Mouse (Mus musculus) midbrain, embryonic 13.5 days (tissue): ENCODE data around the gene Ube2l3. TPM values are rescaled to one million over a fixed set of nuclear protein-coding genes. Genes with fewer than 3 reads are reported as not detected.
A peak's percentile ranks its signal among the peaks of the same experiment; 100 is the strongest.

Experiments used
- ATAC-seq: fragments of 200-750 bp; cut with Nextera tagmentation; 2 replicates; pipeline ENCODE4 v1.8.0; 2017; ENCODE audit warnings: mild to moderate bottlenecking, moderate TSS enrichment, moderate library complexity
- H3K27ac ChIP-seq: fragments of 300-500 bp; sonication (generic); 2 replicates; pipeline ENCODE4 v1.5.1; 2015; ENCODE audit warnings: inconsistent platforms, mild to moderate bottlenecking, moderate library complexity
- H3K27me3 ChIP-seq: fragments of 300-500 bp; sonication (generic); 2 replicates; pipeline ENCODE4 v1.6.1; 2015; ENCODE audit warnings: mild to moderate bottlenecking, inconsistent platforms
- H3K36me3 ChIP-seq: fragments of 300-500 bp; sonication (generic); 2 replicates; pipeline ENCODE4 v1.6.1; 2015; ENCODE audit warnings: mild to moderate bottlenecking, inconsistent platforms
- H3K4me1 ChIP-seq: fragments of 300-500 bp; sonication (generic); replicated peaks from 2 replicates; pipeline ENCODE4 v1.6.1; 2015; ENCODE audit warnings: inconsistent platforms
- H3K4me2 ChIP-seq: fragments of 300-500 bp; sonication (generic); replicated peaks from 2 replicates; pipeline ENCODE4 v1.6.1; 2015; ENCODE audit warnings: moderate library complexity, mild to moderate bottlenecking, inconsistent platforms
- H3K4me3 ChIP-seq: fragments of 300-500 bp; sonication (generic); replicated peaks from 2 replicates; pipeline ENCODE4 v1.5.1; 2015; ENCODE audit warnings: mild to moderate bottlenecking, inconsistent platforms
- H3K9ac ChIP-seq: fragments of 300-500 bp; sonication (generic); replicated peaks from 2 replicates; pipeline ENCODE4 v1.6.1; 2015; ENCODE audit warnings: mild to moderate bottlenecking, inconsistent platforms
- H3K9me3 ChIP-seq: fragments of 300-500 bp; sonication (generic); 2 replicates; pipeline ENCODE4 v1.6.1; 2016; ENCODE audit warnings: mild to moderate bottlenecking, inconsistent platforms
- WGBS: fragments of 180-500 bp; shearing (Covaris S2); methylation state at CpG from one replicate; pipeline ENCODE4 v1.1.7; 2015; 5-methylcytosine and 5-hydroxymethylcytosine counted together
- polyA plus RNA-seq: library from polyadenylated mRNA; unstranded; fragments of >200 nt; fragmentation: Nextera tagmentation; extraction: Ambion mirVana; gene quantifications from 2 replicates; pipeline ENCODE4 v1.2.1, GENCODE M21; 2015

Gene Ube2l3
- polyA plus RNA-seq, 1 experiment from 2014 or later: 342 TPM

- peak within 1 kb of the TSS; percentile 85 for H3K4me3 ChIP-seq
- WGBS: under 1% methylated on average over 47 of the region's 47 CpGs
- H3K4me1 ChIP-seq: peaks cover 20% of the 10 kb centered on the region
- H3K27me3 ChIP-seq: no peaks in the 10 kb centered on the region
- no peaks in the 10 kb centered on the region for H3K9me3 ChIP-seq
- H3K4me2 ChIP-seq: peak within 1 kb of the TSS; percentile 97
- no peaks in the 10 kb centered on the region for H3K36me3 ChIP-seq
- peak; percentile 99 for ATAC-seq
- peak within 1 kb of the TSS; percentile 78 for H3K9ac ChIP-seq
- H3K27ac ChIP-seq: peak within 1 kb of the TSS; percentile 82
Observed at GRCm38 (mm10) chr16:17132089-17132905, 70.2 kb downstream of the Ube2l3 start, which contains the start of gene Sdf2l1. TSS of gene Sdf2l1 (minus strand) at chr16:17132383.

DNA sequence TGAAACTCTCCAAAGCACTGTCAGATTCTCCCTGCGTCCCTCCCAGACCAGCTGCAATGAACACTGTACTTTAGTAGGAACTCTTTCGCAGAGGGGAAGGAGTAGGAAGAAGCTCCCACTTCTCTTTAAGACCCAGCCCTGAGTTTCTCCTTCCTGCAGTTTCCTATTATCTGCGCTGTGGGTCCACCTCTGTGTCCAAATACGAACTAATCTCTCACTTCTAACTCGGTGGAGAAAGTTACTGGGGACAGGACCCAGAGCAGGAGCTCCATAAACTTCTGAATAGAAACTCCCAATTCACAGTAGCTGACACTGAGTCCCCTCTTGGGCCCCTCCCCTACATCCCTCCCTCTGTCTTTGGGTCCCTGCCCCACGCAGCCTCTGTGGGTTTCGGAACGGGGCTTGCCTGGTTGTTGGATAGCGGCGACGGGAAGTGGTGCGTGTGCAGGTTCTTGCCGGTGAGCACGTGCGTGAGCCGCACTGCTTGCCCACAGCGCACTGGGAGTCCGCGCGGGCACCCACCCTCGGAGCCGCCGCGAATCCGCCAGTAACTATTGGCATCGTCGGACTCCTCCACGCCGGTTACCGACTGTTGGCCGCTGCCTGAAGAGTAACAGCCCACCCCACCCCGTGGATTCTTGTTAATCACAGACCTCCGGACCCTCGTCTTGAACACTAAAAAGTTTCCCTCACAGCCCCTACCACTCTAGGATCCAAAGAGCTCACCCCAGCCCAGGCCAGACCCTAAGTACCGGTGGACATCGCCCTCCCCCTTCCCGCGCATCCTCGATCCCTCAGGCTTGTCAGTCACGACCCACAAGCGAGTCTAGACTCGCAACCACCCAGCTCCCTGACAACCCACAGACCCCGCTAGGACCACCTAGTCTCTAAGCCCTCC is 71.0 kb downstream of the Ube2l3 start:
- Histone ChIP-seq H3K4me1 (peaks cover 20% of the 10 kb centered on the region), H3K4me2 (peak overlapping the region; percentile 97), H3K4me3 (peak overlapping the region; percentile 85), H3K36me3 (no peaks in the 10 kb centered on the region), H3K9ac (peak overlapping the region; percentile 78), H3K9me3 (no peaks in the 10 kb centered on the region), H3K27me3 (no peaks in the 10 kb centered on the region), H3K27ac (peak overlapping the region; percentile 82)
- no peak for ATAC-seq
- 4% methylated on average over 43 of the region's 43 CpGs for WGBS

DNA sequence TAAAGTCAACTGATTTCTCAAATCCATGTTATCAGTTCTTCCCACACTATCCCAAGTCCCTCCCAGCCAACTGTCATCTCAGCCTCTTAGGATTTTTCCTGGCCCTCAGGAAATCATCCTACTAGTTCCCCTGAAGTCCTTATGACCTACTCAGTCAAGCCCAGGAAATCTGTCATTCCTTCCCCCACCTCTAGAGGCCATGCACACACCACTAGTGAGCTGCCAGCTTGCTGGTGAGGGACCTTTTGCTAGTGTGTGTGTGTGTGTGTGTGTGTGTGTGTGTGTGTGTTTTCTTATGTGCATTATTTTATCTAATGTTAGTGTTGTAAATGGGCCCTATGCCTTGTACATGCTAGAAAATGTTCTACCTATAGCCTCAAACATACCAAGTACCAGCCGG is 75.2 kb downstream of the Ube2l3 start:
- ATAC-seq: no peak
- Histone ChIP-seq H3K4me2 (no peak overlapping the region), H3K4me1 (peaks cover 43% of the 10 kb centered on the region), H3K36me3 (no peaks in the 10 kb centered on the region), H3K9ac (no peak overlapping the region), H3K9me3 (no peaks in the 10 kb centered on the region), H3K4me3 (no peak overlapping the region), H3K27me3 (no peaks in the 10 kb centered on the region), H3K27ac (no peak overlapping the region)
- WGBS: 100% methylated on average over 1 of the region's 1 CpGs

DNA sequence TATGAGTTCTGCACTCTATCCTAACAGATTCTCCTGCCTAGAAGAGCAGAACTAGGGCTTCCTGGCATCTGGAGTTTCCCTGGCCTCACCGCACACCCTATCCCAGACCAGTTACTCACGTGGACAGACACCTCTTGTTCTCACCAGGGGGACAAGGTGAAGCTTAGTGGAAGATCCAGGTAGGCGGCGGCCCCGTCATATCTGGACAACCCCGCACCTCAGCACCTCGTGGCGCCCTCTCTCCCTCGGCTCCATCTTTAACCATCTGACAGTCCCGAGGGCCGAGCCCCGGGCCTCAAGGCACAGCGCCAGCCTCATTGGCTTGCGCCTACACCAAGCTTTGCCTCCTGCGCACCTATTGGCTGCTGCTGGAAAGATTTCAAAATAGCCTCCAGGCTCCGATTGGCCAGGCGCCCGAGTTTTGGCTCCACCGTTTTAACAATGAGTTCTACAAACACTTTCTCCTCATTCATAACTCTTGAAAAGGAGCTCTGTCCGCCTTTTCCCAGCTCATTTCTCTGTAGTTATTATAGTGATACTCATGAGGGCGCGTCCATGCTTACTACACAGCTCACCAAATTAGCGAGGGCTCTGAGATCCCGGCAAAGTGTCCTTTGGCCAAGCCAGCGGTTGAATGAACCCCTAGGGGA is 77.5 kb downstream of the Ube2l3 start, which contains the start of gene 2610318N02Rik:
Gene 2610318N02Rik, minus strand, starts transcription at position 297 of the 650 bp plus-strand sequence.
- 0% methylated on average over 25 of the region's 25 CpGs for WGBS
- Histone ChIP-seq H3K4me3 (peak within 1 kb of the TSS; percentile 56), H3K4me2 (peak within 1 kb of the TSS; percentile 69), H3K27me3 (no peaks in the 10 kb centered on the region), H3K9me3 (no peaks in the 10 kb centered on the region), H3K27ac (peak within 1 kb of the TSS; percentile 30; the same call in 1 of the 2 replicates), H3K9ac (peak within 1 kb of the TSS; percentile 70), H3K36me3 (peaks cover 9% of the 10 kb centered on the region), H3K4me1 (peaks cover 37% of the 10 kb centered on the region)
- ATAC-seq: peak; percentile 95

GRCm38 (mm10) chr16:17124119-17124870 is 78.2 kb downstream of the Ube2l3 start:
- under 1% methylated on average over 22 of the region's 22 CpGs for WGBS

DNA sequence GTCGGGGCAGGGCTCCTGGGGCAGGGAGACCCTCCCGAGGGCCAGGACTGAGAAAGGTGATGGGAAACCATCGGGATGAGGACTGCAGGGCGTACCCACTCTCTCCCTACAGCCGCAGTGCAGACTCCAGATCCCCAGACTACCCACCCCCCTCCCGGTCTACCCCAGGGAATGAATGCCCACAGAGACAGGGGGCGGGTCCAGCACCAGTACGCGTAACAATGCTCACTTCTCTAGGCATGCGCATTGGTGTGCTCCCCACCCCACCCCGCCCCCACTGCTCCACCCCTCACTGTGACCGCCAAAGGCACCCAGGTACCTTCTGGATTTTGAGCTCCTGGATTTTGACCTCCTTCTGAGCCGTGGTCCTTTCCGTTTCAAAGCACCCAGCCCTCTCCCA is 80.9 kb downstream of the Ube2l3 start:
- 40% methylated on average over 14 of the region's 14 CpGs for whole genome bisulfite sequencing
- H3K9ac ChIP-seq: no peak overlapping the region
- peak overlapping the region; percentile 13 for H3K4me3 ChIP-seq
- no peaks in the 10 kb centered on the region for H3K9me3 ChIP-seq
- H3K4me1 ChIP-seq: peaks cover 37% of the 10 kb centered on the region
- H3K36me3 ChIP-seq: peaks cover 28% of the 10 kb centered on the region
- no peak overlapping the region for H3K27ac ChIP-seq
- ATAC-seq: peak; percentile 18; the same call in 1 of the 2 replicates
- no peaks in the 10 kb centered on the region for H3K27me3 ChIP-seq
- peak overlapping the region; percentile 38 for H3K4me2 ChIP-seq

More at GRCm38 (mm10) chr16:17124119-17124870, 78.2 kb downstream of the Ube2l3 start:
- H3K4me3 ChIP-seq: peak overlapping the region; percentile 56
- H3K9ac ChIP-seq: peak overlapping the region; percentile 70
- no peaks in the 10 kb centered on the region for H3K27me3 ChIP-seq
- peak overlapping the region; percentile 69 for H3K4me2 ChIP-seq
- peaks cover 37% of the 10 kb centered on the region for H3K4me1 ChIP-seq
- H3K27ac ChIP-seq: peak overlapping the region; percentile 26; the same call in 1 of the 2 replicates
- peaks cover 13% of the 10 kb centered on the region for H3K36me3 ChIP-seq
- no peaks in the 10 kb centered on the region for H3K9me3 ChIP-seq
- peak; percentile 41 for ATAC-seq

DNA sequence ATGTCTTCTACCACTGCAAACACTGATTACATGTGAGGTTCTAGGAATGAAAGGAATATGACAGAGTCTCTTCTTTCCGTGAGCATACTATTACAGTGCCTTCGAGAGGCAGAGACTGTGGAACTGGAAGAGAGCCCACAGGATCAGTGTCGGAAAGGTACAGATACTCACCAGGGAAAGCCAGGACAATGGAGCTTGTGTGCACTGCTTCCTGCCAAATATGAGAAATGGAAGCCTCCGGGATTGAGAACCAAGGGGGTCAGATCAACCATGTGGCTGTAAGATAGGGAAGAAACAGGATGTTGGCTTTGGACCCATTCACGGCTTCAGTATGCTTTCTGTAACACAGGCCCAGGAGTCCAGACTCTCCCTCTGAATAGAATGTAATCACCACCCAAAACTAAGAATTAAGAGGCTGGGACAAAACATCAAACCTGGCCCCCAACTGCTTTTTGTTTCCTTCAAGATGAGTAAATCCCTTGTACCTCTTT is 85.1 kb downstream of the Ube2l3 start:
- no peak overlapping the region for H3K4me2 ChIP-seq
- H3K4me1 ChIP-seq: peaks cover 9% of the 10 kb centered on the region
- no peaks in the 10 kb centered on the region for H3K9me3 ChIP-seq
- H3K9ac ChIP-seq: no peak overlapping the region
- no peak overlapping the region for H3K4me3 ChIP-seq
- no peak overlapping the region for H3K27ac ChIP-seq
- H3K36me3 ChIP-seq: peaks cover 48% of the 10 kb centered on the region
- 94% methylated on average over 5 of the region's 5 CpGs for WGBS
- ATAC-seq: no peak
- H3K27me3 ChIP-seq: no peaks in the 10 kb centered on the region

DNA sequence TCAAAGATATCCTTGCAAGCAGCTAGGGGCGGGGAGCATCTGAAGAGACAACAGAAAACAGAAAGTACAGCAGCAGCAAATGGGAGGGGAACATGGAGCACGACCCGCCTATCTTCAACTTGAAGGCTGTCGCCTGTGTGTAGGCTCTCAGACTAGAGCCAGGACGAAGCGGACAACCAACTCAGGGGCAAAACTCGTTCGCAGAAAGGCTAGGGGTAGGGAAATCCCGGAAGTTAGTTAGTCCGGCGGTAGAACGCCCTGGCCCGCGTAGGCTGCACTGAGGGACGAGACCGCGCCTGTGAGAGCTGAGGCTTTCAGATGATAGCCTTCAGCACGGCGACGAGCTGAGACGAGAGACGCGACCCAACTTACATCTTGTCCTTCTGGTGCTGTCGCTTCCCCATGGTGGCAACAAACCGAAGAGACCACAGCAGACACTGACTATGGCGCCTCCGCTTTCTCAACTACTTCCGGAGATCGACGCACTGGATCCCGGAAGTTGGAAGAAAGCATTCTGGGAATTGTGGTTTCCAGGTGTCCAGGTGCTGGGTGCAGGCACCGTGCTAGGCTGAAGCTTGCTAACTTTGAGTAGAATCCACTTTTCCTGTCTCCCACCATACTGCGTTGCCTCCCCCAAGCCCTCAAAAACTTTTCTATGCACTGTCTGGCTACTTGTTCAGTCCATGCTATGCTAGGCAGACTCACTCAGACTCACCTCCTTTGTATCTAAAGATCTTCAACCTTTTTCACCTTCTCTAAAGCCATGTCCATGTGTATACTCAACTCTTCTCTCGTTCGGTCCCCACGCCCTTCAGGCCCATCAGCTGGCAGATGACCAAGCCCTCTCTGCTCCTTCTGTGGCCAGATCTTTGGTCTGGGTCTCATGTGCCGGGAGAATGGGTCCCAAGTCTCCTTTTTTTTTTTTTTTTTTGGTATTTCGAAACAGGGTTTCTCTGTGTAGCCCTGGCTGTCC is 91.4 kb downstream of the Ube2l3 start, which contains the start of gene Ppil2:
Gene Ppil2, minus strand, starts transcription at position 487 of the 973 bp plus-strand sequence.
- peak within 1 kb of the TSS; percentile 70 for H3K4me2 ChIP-seq
- WGBS: 10% methylated on average over 38 of the region's 38 CpGs
- H3K27ac ChIP-seq: peak within 1 kb of the TSS; percentile 51
- peaks cover 13% of the 10 kb centered on the region for H3K4me1 ChIP-seq
- peak within 1 kb of the TSS; percentile 79 for H3K9ac ChIP-seq
- H3K9me3 ChIP-seq: no peaks in the 10 kb centered on the region
- no peaks in the 10 kb centered on the region for H3K27me3 ChIP-seq
- peak; percentile 89 for ATAC-seq
- H3K36me3 ChIP-seq: peaks cover 41% of the 10 kb centered on the region
- peak within 1 kb of the TSS; percentile 81 for H3K4me3 ChIP-seq

DNA sequence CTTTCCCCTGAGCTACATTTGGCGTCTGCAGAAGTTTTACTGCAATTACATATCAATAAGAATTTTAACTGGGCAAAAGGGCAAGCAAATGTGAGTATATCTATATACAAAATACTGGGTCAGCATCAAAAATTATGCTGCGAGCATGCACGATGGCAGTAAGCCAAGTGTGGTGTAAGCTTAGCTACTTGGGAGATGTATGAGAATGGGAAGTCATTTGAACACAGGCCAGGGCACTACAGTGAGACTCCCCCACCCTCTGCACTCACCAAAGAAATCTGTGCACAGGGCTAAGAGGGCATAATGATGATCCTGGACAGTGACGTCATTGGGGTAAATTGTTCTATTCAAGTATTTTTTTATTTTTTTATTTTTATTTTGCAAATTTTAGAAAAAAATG is 97.8 kb downstream of the Ube2l3 start:
- no peaks in the 10 kb centered on the region for H3K9me3 ChIP-seq
- H3K27me3 ChIP-seq: no peaks in the 10 kb centered on the region
- peaks cover 14% of the 10 kb centered on the region for H3K4me1 ChIP-seq
- ATAC-seq: no peak
- H3K4me2 ChIP-seq: no peak overlapping the region
- WGBS: 93% methylated on average over 4 of the region's 4 CpGs
- no peak overlapping the region for H3K27ac ChIP-seq
- no peak overlapping the region for H3K4me3 ChIP-seq
- H3K36me3 ChIP-seq: peaks cover 85% of the 10 kb centered on the region
- no peak overlapping the region for H3K9ac ChIP-seq

- Histone ChIP-seq H3K27me3 (no peaks in the 10 kb centered on the region), H3K36me3 (peaks cover 89% of the 10 kb centered on the region), H3K27ac (no peak overlapping the region), H3K4me1 (peaks cover 11% of the 10 kb centered on the region; the same call in 1 of the 2 replicates), H3K9ac (no peak overlapping the region), H3K4me2 (no peak overlapping the region), H3K9me3 (no peaks in the 10 kb centered on the region), H3K4me3 (no peak overlapping the region)
- 75% methylated on average over 7 of the region's 7 CpGs for WGBS
- no peak for ATAC-seq
Observed at GRCm38 (mm10) chr16:17102630-17103220, 99.7 kb downstream of the Ube2l3 start.
